Mouse (Mus musculus): ENCODE results near the gene Ndufaf2. TPM values are rescaled to one million over a fixed set of nuclear protein-coding genes. Genes with fewer than 3 reads are reported as not detected.

Ndufaf2 gene
- 3.8 to 9.3 TPM (median 5.3 TPM) in 4 replicates for total RNA-seq (2023)

GRCm38 (mm10) chr13:108158465-108159240, at the start of gene Ndufaf2, which contains the start of gene Ercc8:
Ndufaf2 (minus strand) TSS chr13:108158623.
Ercc8 (plus strand) TSS chr13:108158731.

DNA sequence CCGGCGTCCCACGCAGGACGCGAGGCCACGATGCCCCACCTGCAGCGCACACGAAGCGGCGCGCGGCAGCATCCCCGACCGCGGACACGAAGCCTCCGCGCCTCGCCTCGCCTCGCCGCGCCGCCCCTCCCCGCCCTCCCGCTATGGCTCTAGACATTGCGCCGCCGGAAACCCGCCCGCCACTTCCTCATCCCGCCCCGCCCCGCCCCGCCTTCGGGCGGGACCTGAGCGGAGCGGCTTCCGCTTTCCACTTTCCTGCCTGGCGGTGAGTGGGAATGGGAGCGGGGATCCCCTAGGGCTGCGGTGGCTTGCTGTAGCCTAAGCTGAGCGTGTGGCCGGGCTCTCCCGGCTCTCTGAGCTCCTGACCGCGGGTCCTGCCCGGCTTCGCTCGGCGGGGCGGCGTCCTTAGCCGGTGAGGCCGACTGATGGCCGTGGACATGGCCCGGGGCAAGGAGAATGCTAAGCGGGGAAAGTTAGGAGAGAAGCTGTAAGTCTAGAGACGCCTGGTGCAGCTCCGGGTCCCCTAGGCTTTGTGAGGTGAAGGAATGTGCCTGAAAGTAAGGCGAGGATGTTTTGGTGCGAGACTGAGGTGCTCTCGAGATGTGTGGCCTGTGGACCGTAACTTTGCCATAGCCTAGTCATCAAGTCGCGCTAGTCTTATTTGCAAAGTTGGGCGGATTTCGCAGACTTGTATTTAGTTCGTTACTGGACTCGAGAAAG, 114.0 kb downstream of the Ndufaf2 start, which contains the start of gene Smim15:
Smim15 (plus strand) TSS at position 225 of the 720 bp plus-strand sequence.

Other genes starting within 250 kb of the Ndufaf2 start
- 30.3 to 37.9 TPM (median 35.2 TPM) in 4 replicates for gene Smim15, start 114.2 kb downstream of the Ndufaf2 start, total RNA-seq (2023)
- gene Ercc8, start 108 bp upstream of the Ndufaf2 start, total RNA-seq (2023), result 16.3 to 18.7 TPM (median 17.0 TPM) in 4 replicates
- gene Elovl7, start 55.8 kb upstream of the Ndufaf2 start, total RNA-seq (2023), result not detected in 4 replicates
- gene Depdc1b, start 157.7 kb upstream of the Ndufaf2 start, total RNA-seq (2023), result 0.80 TPM in 1 of 4 replicates, not detected in the others

Measured in B cell, adult 62 days (primary cell).